Mouse (Mus musculus): Measurements from ENCODE around the gene Gm45785. TPM values are rescaled to one million over a fixed set of nuclear protein-coding genes. Genes with fewer than 3 reads are reported as not detected.
A peak's percentile ranks its signal among the peaks of the same experiment; 100 is the strongest.

Gene Gm45785
- not detected in 2 replicates for polyA plus RNA-seq (2014; fragmentation: Nextera tagmentation; extraction: Ambion mirVana)

DNA sequence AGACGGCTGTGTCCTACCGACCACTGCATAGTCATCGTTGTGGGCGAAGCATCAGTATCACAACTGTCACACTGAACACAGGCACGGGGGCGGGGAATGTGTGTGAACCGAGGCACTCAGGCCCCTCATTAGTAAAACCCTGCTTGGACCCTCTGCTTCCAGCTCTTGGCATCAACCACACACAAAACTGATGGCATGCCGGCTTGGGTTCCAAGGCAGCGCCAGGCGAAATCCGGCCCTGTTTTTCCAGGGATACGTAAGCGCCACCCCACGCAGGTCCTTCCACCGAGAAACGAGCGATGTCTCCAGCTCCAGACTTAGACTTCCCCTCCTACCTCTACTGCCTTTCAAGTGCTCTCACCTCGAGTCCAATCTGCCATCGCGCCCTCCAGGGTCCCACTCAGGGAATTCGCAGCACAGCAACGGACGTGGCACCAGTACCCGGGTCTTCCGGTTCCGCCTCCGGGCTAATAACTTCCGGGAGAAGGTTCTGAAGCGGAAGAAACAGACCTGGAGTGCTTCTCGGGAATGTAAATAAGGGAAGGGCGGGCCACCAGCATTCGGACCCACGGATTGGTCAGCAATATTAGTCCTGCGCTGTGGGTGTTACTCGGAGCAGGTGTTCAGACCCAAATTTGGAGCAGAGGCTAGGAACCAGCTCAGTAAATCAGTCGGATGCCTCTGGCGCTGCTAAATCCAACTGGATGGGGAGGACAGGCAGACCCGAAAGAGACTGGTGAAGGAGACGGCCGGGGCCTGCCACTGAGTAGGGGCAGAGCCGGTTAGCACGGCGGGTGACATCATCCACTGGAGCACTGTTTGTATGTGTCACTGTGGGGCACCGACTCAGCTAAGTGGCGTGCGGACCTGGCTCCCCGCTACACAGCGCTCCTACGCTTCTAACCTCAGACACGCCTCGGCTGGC, at the start of gene Gm45785:
TSS of gene Gm45785 (minus strand) at position 472 of the 925 bp plus-strand sequence.
- WGBS, result 1% methylated on average over 51 of the region's 51 CpGs
- Histone ChIP-seq H3K27ac (ENCODE audit: low read depth, low read length) (peak within 1 kb of the TSS; percentile 88), H3K9ac (ENCODE audit: low read length) (peak within 1 kb of the TSS; percentile 96), H3K36me3 (ENCODE audit: control insufficient read depth, insufficient read depth, low read length) (peaks cover 60% of the 10 kb centered on the region), H3K4me3 (ENCODE audit: low read depth, low read length) (peak within 1 kb of the TSS; percentile 78), H3K4me1 (ENCODE audit: control insufficient read depth, insufficient read depth, low read length) (peaks cover 18% of the 10 kb centered on the region), H3K9me3 (replicated peaks; ENCODE audit: control insufficient read depth, low read length) (no peaks in the 10 kb centered on the region), H3K27me3 (replicated peaks; ENCODE audit: control insufficient read depth, insufficient read depth, low read length) (no peaks in the 10 kb centered on the region), H3K4me2 (ENCODE audit: low read length) (peak within 1 kb of the TSS; percentile 98)
- DNase-seq (ENCODE audit: low spot score) (peak; percentile 94), ATAC-seq (peak; percentile 82)

DNA sequence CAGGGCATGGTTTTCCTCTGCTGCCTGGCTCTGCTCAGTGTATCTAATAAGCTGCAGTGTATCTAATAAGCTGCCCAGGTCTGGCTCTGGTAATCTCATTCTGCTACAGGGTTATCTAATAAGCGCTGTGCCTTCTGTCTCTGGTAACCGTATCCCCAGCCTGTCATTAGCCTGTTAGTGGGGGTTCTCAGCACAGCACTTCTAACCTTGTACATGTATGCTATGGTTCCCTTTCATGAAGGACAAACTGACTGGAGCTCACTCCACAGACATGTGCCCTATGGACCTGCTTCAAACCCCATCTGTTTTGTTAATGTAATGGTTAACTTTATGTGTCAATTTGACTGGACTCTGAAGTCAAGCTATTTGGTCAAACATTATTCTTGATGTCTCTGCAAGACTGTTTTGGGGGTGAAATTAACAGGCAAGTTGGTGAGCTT, 49.5 kb upstream of the Gm45785 start:
- peaks cover 4% of the 10 kb centered on the region; the same call in 1 of the 2 replicates for H3K4me1 ChIP-seq (ENCODE audit: control insufficient read depth, insufficient read depth, low read length)
- no peaks in the 10 kb centered on the region for H3K27me3 ChIP-seq (replicated peaks; ENCODE audit: control insufficient read depth, insufficient read depth, low read length)
- no peak overlapping the region for H3K4me2 ChIP-seq (ENCODE audit: low read length)
- no peak overlapping the region for H3K4me3 ChIP-seq (ENCODE audit: low read depth, low read length)
- H3K9ac ChIP-seq (ENCODE audit: low read length), result no peak overlapping the region
- ATAC-seq, result no peak
- H3K36me3 ChIP-seq (ENCODE audit: control insufficient read depth, insufficient read depth, low read length), result no peaks in the 10 kb centered on the region
- no peaks in the 10 kb centered on the region for H3K9me3 ChIP-seq (replicated peaks; ENCODE audit: control insufficient read depth, low read length)
- 95% methylated on average over 2 of the region's 2 CpGs for WGBS
- no peak overlapping the region for H3K27ac ChIP-seq (ENCODE audit: low read depth, low read length)
- no peak for DNase-seq (ENCODE audit: low spot score)

DNA sequence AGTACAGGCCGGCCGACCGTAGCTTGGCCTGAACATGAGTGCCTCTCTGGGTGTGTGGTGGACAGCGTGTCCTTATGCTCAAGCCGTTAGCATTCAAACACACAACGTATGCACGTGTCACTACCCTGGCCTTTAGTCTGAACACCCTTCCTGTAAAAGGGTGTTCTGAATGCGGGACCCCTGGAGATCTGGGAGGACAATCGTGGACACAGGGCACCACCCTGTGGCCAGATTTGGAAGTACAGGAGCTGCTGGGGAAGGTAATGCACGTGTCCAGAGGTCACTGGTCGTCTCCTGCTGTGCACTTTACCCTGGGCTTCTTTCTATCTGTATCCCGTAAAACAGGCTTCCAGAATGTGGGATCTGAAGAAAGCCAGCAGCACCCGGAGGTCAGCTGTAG, 47.1 kb upstream of the Gm45785 start:
- WGBS, result 25% methylated on average over 13 of the region's 13 CpGs
- no peaks in the 10 kb centered on the region for H3K27me3 ChIP-seq (replicated peaks; ENCODE audit: control insufficient read depth, insufficient read depth, low read length)
- DNase-seq (ENCODE audit: low spot score) (peak; percentile 69), ATAC-seq (peak; percentile 50)
- H3K9me3 ChIP-seq (replicated peaks; ENCODE audit: control insufficient read depth, low read length), result no peaks in the 10 kb centered on the region
- no peaks in the 10 kb centered on the region for H3K4me1 ChIP-seq (ENCODE audit: control insufficient read depth, insufficient read depth, low read length)
- H3K4me3 ChIP-seq (ENCODE audit: low read depth, low read length), result no peak overlapping the region
- no peak overlapping the region for H3K4me2 ChIP-seq (ENCODE audit: low read length)
- H3K9ac ChIP-seq (ENCODE audit: low read length), result no peak overlapping the region
- peaks cover 22% of the 10 kb centered on the region for H3K36me3 ChIP-seq (ENCODE audit: control insufficient read depth, insufficient read depth, low read length)
- H3K27ac ChIP-seq (ENCODE audit: low read depth, low read length), result no peak overlapping the region

- no peak for DNase-seq (ENCODE audit: low spot score)
- Histone ChIP-seq H3K4me2 (ENCODE audit: low read length) (no peak overlapping the region), H3K36me3 (ENCODE audit: control insufficient read depth, insufficient read depth, low read length) (peaks cover 32% of the 10 kb centered on the region), H3K27ac (ENCODE audit: low read depth, low read length) (no peak overlapping the region), H3K27me3 (replicated peaks; ENCODE audit: control insufficient read depth, insufficient read depth, low read length) (no peaks in the 10 kb centered on the region), H3K4me1 (ENCODE audit: control insufficient read depth, insufficient read depth, low read length) (no peaks in the 10 kb centered on the region), H3K9me3 (replicated peaks; ENCODE audit: control insufficient read depth, low read length) (no peaks in the 10 kb centered on the region), H3K4me3 (ENCODE audit: low read depth, low read length) (no peak overlapping the region), H3K9ac (ENCODE audit: low read length) (no peak overlapping the region)
- WGBS, result 75% methylated on average over 15 of the region's 15 CpGs
- ATAC-seq, result no peak
Measured at GRCm38 (mm10) chr7:140902036-140902875, 46.1 kb upstream of the Gm45785 start.

- no peaks in the 10 kb centered on the region for H3K9me3 ChIP-seq (replicated peaks; ENCODE audit: control insufficient read depth, low read length)
- H3K4me2 ChIP-seq (ENCODE audit: low read length), result no peak within 1 kb of the TSS
- H3K27me3 ChIP-seq (replicated peaks; ENCODE audit: control insufficient read depth, insufficient read depth, low read length), result no peaks in the 10 kb centered on the region
- H3K9ac ChIP-seq (ENCODE audit: low read length), result no peak within 1 kb of the TSS
- ATAC-seq (no peak), DNase-seq (ENCODE audit: low spot score) (no peak)
- H3K4me3 ChIP-seq (ENCODE audit: low read depth, low read length), result no peak within 1 kb of the TSS
- no peak within 1 kb of the TSS for H3K27ac ChIP-seq (ENCODE audit: low read depth, low read length)
- WGBS, result 84% methylated on average over 10 of the region's 10 CpGs
- H3K36me3 ChIP-seq (ENCODE audit: control insufficient read depth, insufficient read depth, low read length), result peaks cover 47% of the 10 kb centered on the region
- H3K4me1 ChIP-seq (ENCODE audit: control insufficient read depth, insufficient read depth, low read length), result no peaks in the 10 kb centered on the region
Measured at GRCm38 (mm10) chr7:140900220-140900619, 44.1 kb upstream of the Gm45785 start, which contains the start of gene Cox8b. TSS of gene Cox8b (minus strand) at chr7:140900446.

DNA sequence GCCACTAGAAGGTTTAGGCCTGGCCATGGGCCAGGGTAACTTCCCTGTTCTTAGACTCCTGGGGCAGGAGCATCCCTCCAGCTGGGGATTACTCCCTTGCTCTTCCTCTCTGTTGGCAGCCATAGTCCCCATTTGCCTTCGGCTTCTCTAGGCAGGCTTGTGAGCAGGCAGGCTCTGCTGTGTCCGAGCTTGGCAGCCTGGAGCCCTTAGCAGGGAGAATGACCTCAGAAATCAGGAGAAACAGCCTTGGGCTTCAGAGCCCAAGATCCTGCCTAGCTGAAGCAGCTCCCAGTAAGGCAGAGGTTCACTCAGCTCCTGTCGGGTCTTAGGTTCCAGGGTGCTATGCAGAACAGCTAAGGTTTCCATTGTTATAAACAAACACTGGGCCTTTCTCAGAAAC, 43.0 kb upstream of the Gm45785 start:
- Histone ChIP-seq H3K27me3 (replicated peaks; ENCODE audit: control insufficient read depth, insufficient read depth, low read length) (no peaks in the 10 kb centered on the region), H3K27ac (ENCODE audit: low read depth, low read length) (no peak overlapping the region), H3K36me3 (ENCODE audit: control insufficient read depth, insufficient read depth, low read length) (peaks cover 55% of the 10 kb centered on the region), H3K4me1 (ENCODE audit: control insufficient read depth, insufficient read depth, low read length) (no peaks in the 10 kb centered on the region), H3K9me3 (replicated peaks; ENCODE audit: control insufficient read depth, low read length) (no peaks in the 10 kb centered on the region), H3K9ac (ENCODE audit: low read length) (no peak overlapping the region), H3K4me2 (ENCODE audit: low read length) (no peak overlapping the region), H3K4me3 (ENCODE audit: low read depth, low read length) (no peak overlapping the region)
- ATAC-seq (no peak), DNase-seq (ENCODE audit: low spot score) (no peak)
- 87% methylated on average over 3 of the region's 3 CpGs for WGBS

- DNase-seq (ENCODE audit: low spot score), result no peak
- Histone ChIP-seq H3K36me3 (ENCODE audit: control insufficient read depth, insufficient read depth, low read length) (peaks cover 65% of the 10 kb centered on the region), H3K4me1 (ENCODE audit: control insufficient read depth, insufficient read depth, low read length) (no peaks in the 10 kb centered on the region), H3K9ac (ENCODE audit: low read length) (no peak overlapping the region), H3K4me2 (ENCODE audit: low read length) (no peak overlapping the region), H3K27ac (ENCODE audit: low read depth, low read length) (no peak overlapping the region), H3K27me3 (replicated peaks; ENCODE audit: control insufficient read depth, insufficient read depth, low read length) (no peaks in the 10 kb centered on the region), H3K9me3 (replicated peaks; ENCODE audit: control insufficient read depth, low read length) (no peaks in the 10 kb centered on the region), H3K4me3 (ENCODE audit: low read depth, low read length) (no peak overlapping the region)
- 91% methylated on average over 7 of the region's 7 CpGs for WGBS
- no peak for ATAC-seq
Measured at GRCm38 (mm10) chr7:140897863-140898262, 41.7 kb upstream of the Gm45785 start.

- ATAC-seq (no peak), DNase-seq (ENCODE audit: low spot score) (no peak)
- no peaks in the 10 kb centered on the region for H3K9me3 ChIP-seq (replicated peaks; ENCODE audit: control insufficient read depth, low read length)
- H3K9ac ChIP-seq (ENCODE audit: low read length), result no peak overlapping the region
- H3K27ac ChIP-seq (ENCODE audit: low read depth, low read length), result no peak overlapping the region
- peaks cover 77% of the 10 kb centered on the region for H3K36me3 ChIP-seq (ENCODE audit: control insufficient read depth, insufficient read depth, low read length)
- 92% methylated on average over 3 of the region's 3 CpGs for WGBS
- no peak overlapping the region for H3K4me2 ChIP-seq (ENCODE audit: low read length)
- H3K4me1 ChIP-seq (ENCODE audit: control insufficient read depth, insufficient read depth, low read length), result no peaks in the 10 kb centered on the region
- H3K4me3 ChIP-seq (ENCODE audit: low read depth, low read length), result no peak overlapping the region
- H3K27me3 ChIP-seq (replicated peaks; ENCODE audit: control insufficient read depth, insufficient read depth, low read length), result no peaks in the 10 kb centered on the region
Measured at GRCm38 (mm10) chr7:140894611-140895010, 38.5 kb upstream of the Gm45785 start.

All from forebrain, embryonic 14.5 days (tissue).